Mouse (Mus musculus) olfactory bulb, adult 2 months (tissue): Measurements from ENCODE around the gene Tesmin. TPM values are rescaled to one million over a fixed set of nuclear protein-coding genes. Genes with fewer than 3 reads are reported as not detected.

Experiments
- H3K27ac ChIP-seq: fragments of 200-500 bp; 2 replicates; pipeline ENCODE4 v1.5.1; 2012; ENCODE audit warnings: low read depth, low read length; ENCODE audit not compliant: insufficient read depth
- H3K4me1 ChIP-seq: fragments of 200-500 bp; 2 replicates; pipeline ENCODE4 v1.6.1; 2012; ENCODE audit warnings: low read length; ENCODE audit not compliant: control insufficient read depth, insufficient read depth
- H3K4me3 ChIP-seq: fragments of 200-500 bp; 2 replicates; pipeline ENCODE4 v1.5.1; 2012; ENCODE audit warnings: mild to moderate bottlenecking, low read depth, low read length, moderate library complexity; ENCODE audit not compliant: insufficient read depth
- CTCF ChIP-seq: fragments of 200-500 bp; IDR thresholded peaks from 2 replicates; pipeline ENCODE4 v1.5.1; 2012; ENCODE audit warnings: low read depth, mild to moderate bottlenecking, low read length, moderate library complexity; ENCODE audit not compliant: insufficient read depth
- POLR2A ChIP-seq: fragments of 200-500 bp; IDR thresholded peaks from 2 replicates; pipeline ENCODE4 v1.6.1; 2012; ENCODE audit warnings: mild to moderate bottlenecking, low read depth, low read length, moderate library complexity; ENCODE audit not compliant: insufficient read depth
- WGBS: fragments of 180-500 bp; shearing (Covaris S2); methylation state at CpG from one replicate; pipeline ENCODE4 v1.1.7; 2018; 5-methylcytosine and 5-hydroxymethylcytosine counted together
- polyA plus RNA-seq: library from polyadenylated mRNA; stranded (reverse); fragments of >200 nt; gene quantifications from 2 replicates; pipeline ENCODE4 v1.2.4, GENCODE M21; 2012; ENCODE audit warnings: low replicate concordance; ENCODE audit not compliant: missing spikeins, insufficient read depth, insufficient read length

The Tesmin gene
- polyA plus RNA-seq, 1 experiment: not detected

GRCm38 (mm10) chr19:3405531-3406281 lies 17.0 kb downstream of the Tesmin start:
- H3K27ac ChIP-seq: no peak overlapping the region
- TF ChIP-seq CTCF: no peak
- 71% methylated on average over 1 of the region's 1 CpGs for WGBS

GRCm38 (mm10) chr19:3414268-3414733 lies 25.6 kb downstream of the Tesmin start, which contains the start of gene Gal:
Gal (minus strand) TSS chr19:3414544.
- Histone ChIP-seq H3K4me3 (peak within 1 kb of the TSS; percentile 13; the same call in 1 of the 2 replicates), H3K4me1 (peaks cover 12% of the 10 kb centered on the region), H3K27ac (no peak within 1 kb of the TSS)
- no peak for TF ChIP-seq POLR2A
- no peak for TF ChIP-seq CTCF
- 6% methylated on average over 37 of the region's 37 CpGs for WGBS

More at GRCm38 (mm10) chr19:3405531-3406281, 17.0 kb downstream of the Tesmin start:
- no peak overlapping the region for H3K4me3 ChIP-seq
- no peaks in the 10 kb centered on the region for H3K4me1 ChIP-seq

GRCm38 (mm10) chr19:3419251-3419650 lies 30.6 kb downstream of the Tesmin start:
- TF ChIP-seq POLR2A (no peak), CTCF (peak; percentile 26; the same call in 1 of the 2 replicates)
- H3K4me1 ChIP-seq: peaks cover 15% of the 10 kb centered on the region
- 33% methylated on average over 5 of the region's 5 CpGs for WGBS
- no peak overlapping the region for H3K4me3 ChIP-seq
- H3K27ac ChIP-seq: no peak overlapping the region

- Histone ChIP-seq H3K4me1 (peaks cover 11% of the 10 kb centered on the region), H3K4me3 (no peak overlapping the region), H3K27ac (no peak overlapping the region)
- 52% methylated on average over 6 of the region's 6 CpGs for WGBS
- no peak for TF ChIP-seq POLR2A
These were observed 33.8 kb downstream of the Tesmin start for GRCm38 (mm10) chr19:3422488-3422887.

GRCm38 (mm10) chr19:3422981-3423380 lies 34.3 kb downstream of the Tesmin start:
- H3K4me3 ChIP-seq: no peak overlapping the region
- WGBS: 66% methylated on average over 4 of the region's 4 CpGs
- no peak overlapping the region for H3K27ac ChIP-seq
- H3K4me1 ChIP-seq: peaks cover 11% of the 10 kb centered on the region
- TF ChIP-seq POLR2A (no peak), CTCF (no peak)

GRCm38 (mm10) chr19:3424214-3424613 lies 35.6 kb downstream of the Tesmin start:
- Histone ChIP-seq H3K4me3 (no peak overlapping the region), H3K27ac (no peak overlapping the region), H3K4me1 (peaks cover 8% of the 10 kb centered on the region)
- TF ChIP-seq CTCF (no peak), POLR2A (no peak)
- WGBS: 93% methylated on average over 2 of the region's 2 CpGs

GRCm38 (mm10) chr19:3428057-3428830 lies 39.6 kb downstream of the Tesmin start:
- no peaks in the 10 kb centered on the region for H3K4me1 ChIP-seq
- TF ChIP-seq POLR2A (no peak), CTCF (no peak)
- H3K4me3 ChIP-seq: no peak overlapping the region
- H3K27ac ChIP-seq: no peak overlapping the region
- WGBS: 89% methylated on average over 15 of the region's 15 CpGs

GRCm38 (mm10) chr19:3429156-3429816 lies 40.6 kb downstream of the Tesmin start:
- TF ChIP-seq CTCF (no peak), POLR2A (no peak)
- Histone ChIP-seq H3K4me1 (no peaks in the 10 kb centered on the region), H3K27ac (no peak overlapping the region), H3K4me3 (no peak overlapping the region)
- WGBS: 52% methylated on average over 7 of the region's 7 CpGs
